In the genomic region with DNA sequence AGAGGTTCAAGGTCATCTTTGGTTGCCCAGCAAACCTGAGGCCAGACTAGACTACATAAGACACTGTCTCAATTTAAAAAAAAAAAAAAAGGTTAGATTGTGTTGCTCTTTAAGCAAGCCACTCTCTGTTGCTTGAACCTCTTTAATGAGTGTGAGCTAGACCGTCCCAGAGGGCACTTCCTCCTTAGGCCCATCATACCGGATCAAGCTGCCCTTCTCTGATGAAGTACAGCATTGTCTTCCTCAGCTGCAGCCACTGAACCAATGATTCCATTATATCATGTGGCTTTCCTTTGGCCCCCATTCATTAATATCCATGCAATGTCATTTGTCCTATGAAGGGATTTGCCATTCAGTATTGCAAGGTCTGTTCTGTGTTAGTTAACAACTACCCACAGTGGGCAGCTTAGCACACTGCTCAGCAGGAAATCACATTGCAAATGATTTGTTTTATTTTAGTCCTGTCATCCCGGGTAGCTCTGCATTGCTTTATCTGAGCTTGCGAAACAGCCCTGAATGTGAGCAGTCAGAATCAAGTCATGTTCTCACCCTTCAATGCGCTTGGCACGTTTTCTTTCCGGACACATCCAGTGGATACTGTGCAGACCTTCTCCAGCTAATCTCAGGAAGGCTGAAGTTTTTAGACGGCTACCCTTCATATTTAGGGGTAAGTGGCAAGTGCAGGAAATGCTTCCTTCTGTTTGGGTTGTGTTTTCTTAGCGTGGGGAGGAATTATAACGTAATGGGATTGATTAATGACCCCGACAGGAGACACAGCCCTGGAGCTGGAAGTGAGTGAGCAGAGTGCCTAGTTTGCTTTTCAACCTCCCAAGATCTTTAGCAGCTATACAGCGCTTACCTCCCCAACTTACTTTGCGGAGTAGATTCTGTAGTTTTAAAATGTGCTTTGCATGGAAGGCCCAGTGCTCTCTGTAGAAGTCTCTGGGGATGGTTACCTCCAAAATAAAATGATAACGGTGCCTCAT, we compare ENCODE assay signal across 9 mouse cellular contexts.
DNase-seq lines count a peak whose midpoint lies in the region; ATAC-seq and TF ChIP-seq lines count a peak whose summit lies in the region.
"Had no signal": no experiment of that assay in that cellular context is flagged by ENCODE, and none has a peak within 500 bp of the region (broad histone marks: within the 10 kb centered on the region; RNA-seq: fewer than 3 reads in every experiment).

No protein-coding gene starts in this region.

- H3K27ac ChIP-seq in kidney, embryonic 16.5 days (ENCODE audit: low read length), result no peak overlapping the region
- no peak overlapping the region for H3K27ac ChIP-seq in kidney, adult 2 months (ENCODE audit: insufficient read depth, low read depth, low read length)
- no peak overlapping the region for H3K27ac ChIP-seq in embryonic facial prominence, embryonic 10.5 days (replicated peaks)
- H3K27ac ChIP-seq in heart, postnatal 0 days (ENCODE audit: low read depth), result peak overlapping the region; percentile 83

- H3K36me3 ChIP-seq in kidney, embryonic 16.5 days (ENCODE audit: insufficient read depth, low read length), result no peaks in the 10 kb centered on the region
- H3K36me3 ChIP-seq in kidney, adult 2 months (ENCODE audit: control insufficient read depth, insufficient read depth, low read length), result no peaks in the 10 kb centered on the region
- no peaks in the 10 kb centered on the region for H3K36me3 ChIP-seq in embryonic facial prominence, embryonic 10.5 days (replicated peaks)
- H3K36me3 ChIP-seq in heart, postnatal 0 days (replicated peaks; ENCODE audit: control insufficient read depth, insufficient read depth, low read length), result no peaks in the 10 kb centered on the region

- peak; percentile 80; the same call in 1 of the 2 replicates for TF ChIP-seq EP300 in heart, postnatal 0 days (IDR thresholded peaks at IDR 0.05; ENCODE audit: low read depth)

- no peak overlapping the region for H3K9ac ChIP-seq in kidney, embryonic 16.5 days (replicated peaks; ENCODE audit: low read length)
- no peak overlapping the region for H3K9ac ChIP-seq in heart, postnatal 0 days (replicated peaks; ENCODE audit: low read depth, low read length)

- H3K4me3 ChIP-seq in kidney, embryonic 16.5 days (ENCODE audit: low read length), result no peak overlapping the region
- no peak overlapping the region for H3K4me3 ChIP-seq in kidney, adult 2 months (ENCODE audit: insufficient read depth, low read depth, low read length)
- no peak overlapping the region for H3K4me3 ChIP-seq in embryonic facial prominence, embryonic 10.5 days
- H3K4me3 ChIP-seq in heart, postnatal 0 days (ENCODE audit: low read depth, low read length), result no peak overlapping the region

- no peaks in the 10 kb centered on the region for H3K9me3 ChIP-seq in kidney, embryonic 16.5 days (ENCODE audit: low read length)
- H3K9me3 ChIP-seq in embryonic facial prominence, embryonic 10.5 days, result no peaks in the 10 kb centered on the region
- no peaks in the 10 kb centered on the region for H3K9me3 ChIP-seq in heart, postnatal 0 days (replicated peaks; ENCODE audit: control insufficient read depth, low read length)

- no peak for TF ChIP-seq POLR2A in kidney, adult 2 months (IDR thresholded peaks at IDR 0.05; ENCODE audit: low read depth, low read length)

- 42% methylated on average over 14 of the region's 14 CpGs for WGBS in kidney, embryonic 16.5 days
- 50% methylated on average over 14 of the region's 14 CpGs for WGBS in kidney, adult 2 months
- 60% methylated on average over 14 of the region's 14 CpGs for WGBS in embryonic facial prominence, embryonic 10.5 days
- 16% methylated on average over 14 of the region's 14 CpGs for WGBS in heart, postnatal 0 days

- no peak for TF ChIP-seq CTCF in kidney, adult 2 months (conservative IDR thresholded peaks at IDR 0.05; ENCODE audit: insufficient read depth, insufficient read length, low read depth, low read length)
- no peak for TF ChIP-seq CTCF in heart, postnatal 0 days (IDR thresholded peaks at IDR 0.05; ENCODE audit: low read depth)

- DNase-seq in kidney, adult 2 months, result no peak
- DNase-seq in embryonic facial prominence, embryonic 10.5 days (ENCODE audit: low spot score), result peak; percentile 30
- peak; percentile 94 for DNase-seq in heart, postnatal 0 days (ENCODE audit: low spot score)
- no peak for DNase-seq in ovary, postnatal 36 days (ENCODE audit: low spot score)
- DNase-seq in cerebellum, adult 11 months, result no peak
- DNase-seq: kidney, postnatal 25 days had no signal

- H3K4me1 ChIP-seq in kidney, embryonic 16.5 days (ENCODE audit: insufficient read depth, low read length), result peaks cover 3% of the 10 kb centered on the region; the same call in 1 of the 2 replicates
- no peaks in the 10 kb centered on the region for H3K4me1 ChIP-seq in kidney, adult 2 months (ENCODE audit: control insufficient read depth, insufficient read depth, low read length)
- H3K4me1 ChIP-seq in embryonic facial prominence, embryonic 10.5 days, result peaks cover 16% of the 10 kb centered on the region
- H3K4me1 ChIP-seq in heart, postnatal 0 days (ENCODE audit: control insufficient read depth, insufficient read depth), result peaks cover 21% of the 10 kb centered on the region; the same call in 1 of the 2 replicates

- H3K27me3 ChIP-seq in kidney, embryonic 16.5 days (ENCODE audit: insufficient read depth, low read length), result no peaks in the 10 kb centered on the region
- H3K27me3 ChIP-seq in kidney, adult 2 months (replicated peaks; ENCODE audit: control insufficient read depth, insufficient read depth, low read length), result no peaks in the 10 kb centered on the region
- peaks cover 5% of the 10 kb centered on the region; the same call in 1 of the 2 replicates for H3K27me3 ChIP-seq in embryonic facial prominence, embryonic 10.5 days (replicated peaks; ENCODE audit: low read depth, poor library complexity, severe bottlenecking)
- no peaks in the 10 kb centered on the region for H3K27me3 ChIP-seq in heart, postnatal 0 days (ENCODE audit: control insufficient read depth, insufficient read depth, low read length)

- ATAC-seq in kidney, embryonic 16.5 days (ENCODE audit: low FRiP score, low TSS enrichment), result peak; percentile 35; the same call in 1 of the 2 replicates
- peak; percentile 91 for ATAC-seq in heart, postnatal 0 days (ENCODE audit: insufficient read depth, low read depth)
- peak; percentile 72 for ATAC-seq in megakaryocyte progenitor cell, adult 5-6 weeks (replicated peaks; ENCODE audit: poor library complexity)
- ATAC-seq in activated CD4-positive, CD25-positive, alpha-beta regulatory T cell, adult 4 months, result no peak

- no peak overlapping the region for H3K4me2 ChIP-seq in kidney, embryonic 16.5 days (replicated peaks; ENCODE audit: low read depth, low read length)
- H3K4me2 ChIP-seq in heart, postnatal 0 days (ENCODE audit: low read depth, low read length), result peak overlapping the region; percentile 41; the same call in 1 of the 2 replicates

Comparison
In these comparisons a context has a peak if more than half of its experiments do, and no peak if none do; other contexts are left out.
1. DNase-seq: peak in embryonic facial prominence, embryonic 10.5 days (single experiment) and heart, postnatal 0 days (single experiment); none in kidney, adult 2 months (single experiment), ovary, postnatal 36 days (single experiment) and cerebellum, adult 11 months (single experiment).